Mouse (Mus musculus) frontal cortex, adult 2 months (tissue): ENCODE measurements around the gene Cd96. TPM values are rescaled to one million over a fixed set of nuclear protein-coding genes. Genes with fewer than 3 reads are reported as not detected.

Experiments used
- DNase-seq, 2 experiments: peaks; one replicate each; pipeline ENCODE4 v3.0.0; 2022; ENCODE audit warnings: low spot score in 1 of 2; ENCODE audit errors: extremely low spot score in 1 of 2
- polyA plus RNA-seq: library from polyadenylated mRNA; depleted of rRNA; stranded (reverse); fragments of >200 nt; gene quantifications from 2 replicates; pipeline ENCODE4 v1.2.3, GENCODE M21; 2012; rRNA removed

Cd96 gene
- polyA plus RNA-seq, 1 experiment = not detected

GRCm38 (mm10) chr16:45998231-45998630 lies 121.8 kb downstream of the Cd96 start:
- DNase-seq = no peak

GRCm38 (mm10) chr16:45990901-45991676 lies 129.0 kb downstream of the Cd96 start:
- DNase-seq = no peak

- no peak for DNase-seq
Measured at GRCm38 (mm10) chr16:45986236-45986635, 133.8 kb downstream of the Cd96 start.

Other genes starting within 250 kb of the Cd96 start
- 6.2 and 7.0 TPM in 2 replicates for gene Phldb2, start 166.7 kb downstream of the Cd96 start, polyA plus RNA-seq
- gene Plcxd2, start 110.0 kb downstream of the Cd96 start, polyA plus RNA-seq = 28.2 and 33.5 TPM in 2 replicates
- 3.1 and 3.4 TPM in 2 replicates for gene Gm4737, start 34.8 kb upstream of the Cd96 start, polyA plus RNA-seq